Mouse (Mus musculus) embryonic fibroblast, embryonic 13.5 days (primary cell): ENCODE measurements around the gene 2010300C02Rik.

Experiments
- CTCF ChIP-seq: IDR thresholded peaks from 2 replicates; pipeline ENCODE4 v1.5.1; 2011; ENCODE audit warnings: mild to moderate bottlenecking, control low read depth, low read length, moderate library complexity, borderline replicate concordance; ENCODE audit not compliant: insufficient read depth
- POLR2A ChIP-seq: IDR thresholded peaks from 2 replicates; pipeline ENCODE4 v1.6.1; 2011; ENCODE audit warnings: low read depth, mild to moderate bottlenecking, control low read depth, low read length, moderate library complexity

DNA sequence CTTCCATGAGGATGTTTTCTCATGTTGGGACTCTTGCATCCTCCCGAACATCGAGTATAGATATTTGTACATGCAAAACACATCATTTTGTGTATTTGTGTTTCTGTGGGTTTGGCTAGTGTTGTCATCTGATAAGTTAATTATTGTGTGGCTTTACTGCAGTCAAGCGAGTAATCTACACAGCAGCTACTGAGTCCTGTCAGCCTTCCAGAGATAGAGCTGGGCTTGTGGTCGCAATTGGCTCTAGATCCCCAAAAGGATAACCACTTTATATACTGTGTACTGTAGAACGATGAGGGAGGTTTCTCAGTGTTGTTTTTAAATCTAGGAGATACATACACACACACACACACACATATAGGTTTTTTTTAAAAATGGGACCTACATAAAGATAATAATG is 16.0 kb upstream of the 2010300C02Rik start:
- TF ChIP-seq CTCF (no peak), POLR2A (no peak)
